Mouse (Mus musculus): ENCODE results near the gene Galnt12.

- no peak for TF ChIP-seq POLR2A (IDR thresholded peaks at IDR 0.05; ENCODE audit: extremely low read depth, insufficient read depth, low read length)
- TF ChIP-seq CTCF (IDR thresholded peaks at IDR 0.05; ENCODE audit: extremely low read depth, insufficient read depth, low read length) = no peak
These were observed 45.0 kb downstream of the Galnt12 start for GRCm38 (mm10) chr4:47136699-47137101.

All from cortical plate, adult 2 months (tissue).